Mouse (Mus musculus) embryonic facial prominence, embryonic 15.5 days (tissue): ENCODE results near the gene Tbx15. TPM values are rescaled to one million over a fixed set of nuclear protein-coding genes. Genes with fewer than 3 reads are reported as not detected.
A peak's percentile ranks its signal among the peaks of the same experiment; 100 is the strongest.
"Not testable (repeated sequence)": the region's sequence is repeated elsewhere in the genome, so short reads cannot be mapped to it uniquely, and the experiment has no call there.

Experiments used
- ATAC-seq: fragments of 200-750 bp; cut with Nextera tagmentation; 2 replicates; pipeline ENCODE4 v1.8.0; 2017; ENCODE audit warnings: low read depth, moderate TSS enrichment; ENCODE audit not compliant: insufficient number of reproducible peaks, low FRiP score, low TSS enrichment
- H3K27ac ChIP-seq: fragments of 300-500 bp; sonication (generic); replicated peaks from 2 replicates; pipeline ENCODE4 v1.5.1; 2015; ENCODE audit warnings: mild to moderate bottlenecking, inconsistent platforms
- H3K27me3 ChIP-seq: fragments of 300-500 bp; sonication (generic); 2 replicates; pipeline ENCODE4 v1.6.1; 2015; ENCODE audit warnings: inconsistent platforms
- H3K36me3 ChIP-seq: fragments of 300-500 bp; sonication (generic); 2 replicates; pipeline ENCODE4 v1.6.1; 2015; ENCODE audit warnings: mild to moderate bottlenecking, inconsistent platforms
- H3K4me1 ChIP-seq: fragments of 300-500 bp; sonication (generic); 2 replicates; pipeline ENCODE4 v1.6.1; 2015; ENCODE audit warnings: inconsistent platforms
- H3K4me2 ChIP-seq: fragments of 300-500 bp; sonication (generic); replicated peaks from 2 replicates; pipeline ENCODE4 v1.6.1; 2015; ENCODE audit warnings: mild to moderate bottlenecking, inconsistent platforms
- H3K4me3 ChIP-seq: fragments of 300-500 bp; sonication (generic); replicated peaks from 2 replicates; pipeline ENCODE4 v1.5.1; 2015; ENCODE audit warnings: mild to moderate bottlenecking, inconsistent platforms
- H3K9ac ChIP-seq: fragments of 300-500 bp; sonication (generic); 2 replicates; pipeline ENCODE4 v1.6.1; 2015; ENCODE audit warnings: inconsistent platforms
- H3K9me3 ChIP-seq: fragments of 300-500 bp; sonication (generic); replicated peaks from 2 replicates; pipeline ENCODE4 v1.6.1; 2016; ENCODE audit warnings: inconsistent platforms
- WGBS: fragments of 180-500 bp; shearing (Covaris S2); methylation state at CpG from one replicate; pipeline ENCODE4 v1.1.7; 2015; 5-methylcytosine and 5-hydroxymethylcytosine counted together
- polyA plus RNA-seq: library from polyadenylated mRNA; unstranded; fragments of >200 nt; fragmentation: Nextera tagmentation; extraction: Ambion mirVana; gene quantifications from 2 replicates; pipeline ENCODE4 v1.2.1, GENCODE M21; 2015

Tbx15 gene
- polyA plus RNA-seq, 1 experiment from 2014 or later, result 25.9 TPM

DNA sequence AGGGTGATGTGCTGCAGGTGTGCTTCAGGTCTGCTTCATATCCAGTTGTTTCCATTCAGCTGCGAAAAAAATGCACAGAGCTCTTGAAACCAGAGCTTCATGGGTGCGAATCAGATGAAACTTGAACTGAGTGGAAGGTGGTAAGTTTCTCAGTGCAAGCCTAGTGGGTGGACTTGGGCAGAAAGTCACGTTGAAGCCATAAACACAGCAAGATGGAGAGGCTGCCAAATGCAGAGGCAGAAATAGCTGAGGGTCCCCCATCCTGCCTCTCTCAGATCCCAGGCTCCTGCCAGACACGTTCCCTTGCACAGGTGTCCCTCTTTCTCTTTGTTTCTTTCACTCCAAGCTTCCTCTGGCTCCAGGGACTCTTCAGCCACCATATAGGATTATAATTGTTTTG, 41.3 kb downstream of the Tbx15 start:
- ATAC-seq, result no peak
- H3K27ac ChIP-seq, result no peak overlapping the region
- H3K36me3 ChIP-seq, result no peaks in the 10 kb centered on the region
- H3K9ac ChIP-seq, result no peak overlapping the region
- no peaks in the 10 kb centered on the region for H3K9me3 ChIP-seq
- H3K4me1 ChIP-seq, result no peaks in the 10 kb centered on the region
- WGBS, result 56% methylated on average over 4 of the region's 4 CpGs
- H3K4me3 ChIP-seq, result no peak overlapping the region
- H3K4me2 ChIP-seq, result no peak overlapping the region
- H3K27me3 ChIP-seq, result no peaks in the 10 kb centered on the region

DNA sequence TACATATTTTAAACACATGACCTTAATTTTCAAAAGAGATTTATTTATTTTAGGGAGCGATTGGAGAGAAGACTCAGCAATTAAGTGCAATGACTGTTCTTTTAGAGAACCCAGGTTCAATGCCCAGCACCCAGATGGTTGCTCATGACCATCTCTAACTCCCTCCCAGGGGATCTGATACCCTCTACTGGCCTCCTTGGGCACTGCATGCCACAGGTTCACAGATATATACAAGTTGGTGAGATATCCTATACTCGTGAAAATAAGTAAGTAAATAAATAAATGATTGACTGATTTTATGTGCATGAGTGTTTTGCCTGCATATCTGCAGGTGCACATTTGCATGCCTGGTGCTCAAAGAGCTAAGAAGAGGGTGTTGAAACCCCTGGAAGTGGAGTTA, 48.1 kb downstream of the Tbx15 start:
- H3K9ac ChIP-seq, result no peak overlapping the region
- H3K9me3 ChIP-seq, result no peaks in the 10 kb centered on the region
- no peak for ATAC-seq
- H3K27me3 ChIP-seq, result no peaks in the 10 kb centered on the region
- WGBS, result 47% methylated on average over 2 of the region's 2 CpGs
- no peaks in the 10 kb centered on the region for H3K36me3 ChIP-seq
- H3K4me1 ChIP-seq, result peaks cover 18% of the 10 kb centered on the region
- H3K4me3 ChIP-seq, result no peak overlapping the region
- H3K4me2 ChIP-seq, result no peak overlapping the region
- H3K27ac ChIP-seq, result no peak overlapping the region

DNA sequence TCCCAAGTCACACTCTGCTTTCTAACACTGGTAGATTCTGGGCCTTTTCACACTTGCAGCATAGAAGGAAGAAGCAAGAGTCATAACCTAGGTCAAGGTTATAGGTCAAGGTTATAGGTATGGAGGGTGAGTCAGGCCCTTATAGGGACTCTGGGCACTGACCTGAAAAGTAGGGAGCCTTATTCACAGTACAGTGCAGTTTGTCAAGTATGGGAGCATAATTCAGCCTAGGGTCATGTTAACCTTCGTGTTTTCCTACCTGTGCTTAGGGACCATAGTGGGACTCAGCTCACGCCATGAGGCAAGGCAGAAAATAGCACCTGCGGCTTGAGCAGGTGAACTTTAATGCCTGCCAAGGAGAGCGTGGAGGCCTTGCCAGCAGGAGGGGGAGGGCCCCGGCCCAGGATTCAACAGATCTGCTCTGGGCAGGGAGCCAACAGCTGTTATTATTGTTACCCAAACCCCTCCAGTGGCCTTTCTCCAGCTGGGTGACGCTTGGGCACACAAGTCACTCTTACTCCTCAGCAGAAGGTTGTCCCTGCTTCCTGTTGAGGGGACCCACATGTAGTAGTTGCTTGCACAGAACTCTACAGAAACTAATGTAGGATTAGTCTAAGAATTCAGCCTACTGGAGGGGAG, 50.0 kb downstream of the Tbx15 start:
- Histone ChIP-seq H3K9ac (no peak overlapping the region), H3K36me3 (no peaks in the 10 kb centered on the region), H3K4me2 (no peak overlapping the region), H3K27me3 (no peaks in the 10 kb centered on the region), H3K4me1 (peaks cover 18% of the 10 kb centered on the region), H3K4me3 (no peak overlapping the region), H3K27ac (no peak overlapping the region), H3K9me3 (no peaks in the 10 kb centered on the region)
- 17% methylated on average over 6 of the region's 6 CpGs for WGBS
- ATAC-seq, result peak; percentile 69; the same call in 1 of the 2 replicates

DNA sequence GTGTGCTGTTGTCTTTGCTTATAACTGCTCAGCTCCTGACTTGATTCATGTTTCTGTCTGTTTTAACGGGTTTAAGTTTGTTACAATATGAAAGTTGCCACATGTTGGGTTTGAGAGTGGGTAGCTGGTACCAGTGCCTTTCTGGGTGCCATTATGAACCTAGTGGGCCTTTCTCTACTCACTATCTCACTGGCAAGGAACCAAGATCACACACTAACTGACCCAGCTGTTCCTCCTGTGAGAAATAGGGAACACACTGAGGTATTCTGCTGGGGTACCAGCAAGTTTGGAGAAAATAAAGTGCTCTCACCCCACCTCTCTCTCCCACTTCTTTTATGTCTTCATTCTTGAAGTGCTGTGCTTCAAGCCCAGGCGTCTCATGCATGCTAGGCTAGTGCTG, 50.7 kb downstream of the Tbx15 start:
- Histone ChIP-seq H3K9me3 (no peaks in the 10 kb centered on the region), H3K27me3 (no peaks in the 10 kb centered on the region), H3K4me1 (peaks cover 18% of the 10 kb centered on the region), H3K9ac (no peak overlapping the region), H3K36me3 (no peaks in the 10 kb centered on the region), H3K4me3 (no peak overlapping the region), H3K27ac (no peak overlapping the region), H3K4me2 (no peak overlapping the region)
- WGBS, result 75% methylated on average over 2 of the region's 2 CpGs
- ATAC-seq, result no peak

DNA sequence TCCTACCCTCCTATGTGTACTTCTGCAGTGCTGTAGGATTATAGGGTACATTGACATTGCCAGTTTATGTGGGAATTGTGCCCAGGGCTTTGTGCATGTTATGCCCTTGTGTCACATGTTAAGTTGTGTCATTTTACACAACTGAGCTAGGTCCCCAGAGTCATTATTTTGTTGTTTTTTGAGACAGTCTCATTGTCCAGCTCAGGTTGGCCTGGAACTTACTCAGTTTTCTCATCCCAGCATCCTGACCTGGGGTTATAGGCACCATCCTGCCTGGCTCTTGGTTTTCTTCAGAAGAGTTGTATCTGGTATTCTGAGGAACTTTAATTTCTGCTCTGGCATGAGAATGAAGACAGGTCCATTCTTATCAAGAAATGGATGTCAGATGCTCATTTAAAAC, 51.2 kb downstream of the Tbx15 start:
- Histone ChIP-seq H3K4me1 (peaks cover 18% of the 10 kb centered on the region), H3K4me3 (no peak overlapping the region), H3K36me3 (no peaks in the 10 kb centered on the region), H3K9me3 (no peaks in the 10 kb centered on the region), H3K27me3 (no peaks in the 10 kb centered on the region), H3K4me2 (no peak overlapping the region), H3K9ac (no peak overlapping the region), H3K27ac (no peak overlapping the region)
- no peak for ATAC-seq

DNA sequence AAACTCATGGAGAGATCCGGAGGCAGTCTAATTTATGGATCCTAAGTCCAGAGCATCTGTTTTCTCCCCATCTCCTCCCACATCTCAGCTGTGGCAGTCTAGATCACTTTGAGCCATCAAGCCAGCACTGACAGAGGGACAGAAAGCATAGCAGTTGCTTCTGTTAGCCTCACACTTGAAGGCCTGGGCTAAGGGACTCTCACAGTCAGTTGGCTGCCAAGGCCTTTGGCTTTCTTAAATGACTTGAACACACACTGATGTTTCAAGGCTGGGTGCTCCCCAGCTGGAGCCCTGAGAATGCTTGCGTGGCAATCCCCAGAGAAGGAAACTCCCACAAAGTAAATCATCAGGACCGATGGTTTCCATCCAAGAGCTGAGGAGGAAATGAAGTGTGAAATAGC, 52.4 kb downstream of the Tbx15 start:
- Histone ChIP-seq H3K9me3 (no peaks in the 10 kb centered on the region), H3K4me1 (peaks cover 18% of the 10 kb centered on the region), H3K4me2 (no peak overlapping the region), H3K36me3 (no peaks in the 10 kb centered on the region), H3K9ac (no peak overlapping the region), H3K27me3 (no peaks in the 10 kb centered on the region), H3K27ac (no peak overlapping the region), H3K4me3 (no peak overlapping the region)
- ATAC-seq, result no peak
- 67% methylated on average over 3 of the region's 3 CpGs for WGBS

DNA sequence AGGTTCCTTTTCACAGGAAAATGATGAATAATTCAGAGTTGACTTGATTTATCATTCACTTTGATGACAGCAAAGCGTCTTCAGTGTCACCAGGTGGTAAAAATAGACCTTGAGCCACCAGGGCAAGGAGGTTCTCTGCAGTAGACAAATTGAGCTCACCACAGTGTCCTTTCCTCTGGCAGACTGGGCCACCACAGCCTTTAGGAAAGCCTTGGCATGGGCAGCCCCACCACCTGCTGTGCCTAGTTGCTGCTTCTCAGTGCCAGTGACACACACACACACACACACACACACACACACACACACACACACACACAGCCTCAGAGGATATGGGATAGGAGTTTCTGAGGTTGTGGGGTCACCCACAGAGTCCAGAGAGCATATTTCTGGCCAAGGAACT, 54.0 kb downstream of the Tbx15 start:
- WGBS, result 67% methylated on average over 1 of the region's 1 CpGs
- not testable (repeated sequence) for ATAC-seq

DNA sequence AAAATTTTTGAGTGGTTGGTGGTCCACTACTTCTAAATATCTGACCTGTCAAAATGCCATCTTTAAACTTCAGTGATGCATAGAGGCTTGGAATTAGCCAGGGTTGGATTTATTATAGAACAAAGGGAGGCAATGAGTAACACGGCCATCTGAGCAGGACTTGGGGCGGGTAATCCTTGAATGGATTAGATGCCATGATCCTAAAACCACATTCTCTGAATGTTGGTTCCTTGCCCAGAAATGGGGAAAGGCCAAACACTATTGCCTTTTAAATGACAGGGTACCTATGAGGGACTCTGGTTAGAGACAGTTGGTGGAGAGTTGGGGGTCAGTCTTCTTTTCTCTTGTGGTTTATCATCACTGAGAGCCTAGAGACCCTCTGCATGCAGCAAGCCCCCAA, 55.1 kb downstream of the Tbx15 start:
- WGBS, result 34% methylated on average over 2 of the region's 2 CpGs
- Histone ChIP-seq H3K4me1 (peaks cover 9% of the 10 kb centered on the region), H3K4me2 (no peak overlapping the region), H3K27ac (no peak overlapping the region), H3K4me3 (no peak overlapping the region), H3K9ac (no peak overlapping the region), H3K36me3 (no peaks in the 10 kb centered on the region), H3K9me3 (no peaks in the 10 kb centered on the region), H3K27me3 (no peaks in the 10 kb centered on the region)
- ATAC-seq, result no peak

More for the DNA sequence above, 54.0 kb downstream of the Tbx15 start:
- H3K4me2 ChIP-seq, H3K4me3 ChIP-seq, H3K9me3 ChIP-seq, H3K36me3 ChIP-seq, H3K27ac ChIP-seq, H3K9ac ChIP-seq, H3K27me3 ChIP-seq: not testable (repeated sequence)
- peaks cover 18% of the 10 kb centered on the region for H3K4me1 ChIP-seq

DNA sequence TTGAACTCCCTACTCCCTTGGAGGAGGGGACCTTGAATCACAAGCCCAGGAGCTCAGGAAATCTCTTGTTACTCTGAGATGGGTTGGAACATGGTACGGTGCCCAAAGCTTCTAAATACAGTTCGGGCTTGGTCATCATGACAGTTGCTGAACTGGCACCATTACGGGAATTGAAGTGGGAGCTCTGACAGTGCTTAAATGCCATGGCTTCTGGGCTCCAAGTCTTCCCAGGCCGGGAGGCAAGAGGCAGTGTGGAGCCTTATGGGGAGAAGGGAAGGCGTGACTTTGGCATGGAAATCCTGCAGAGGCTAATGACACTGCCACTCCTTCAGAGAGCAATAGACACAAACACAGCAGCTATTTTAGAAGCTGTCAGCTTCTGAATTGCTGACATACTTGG, 56.0 kb downstream of the Tbx15 start:
- Histone ChIP-seq H3K9me3 (no peaks in the 10 kb centered on the region), H3K27ac (no peak overlapping the region), H3K4me3 (no peak overlapping the region), H3K4me1 (0 out of 2 replicates have a peak, but pooled peaks cover 7% of the 10 kb centered on the region), H3K9ac (no peak overlapping the region), H3K27me3 (no peaks in the 10 kb centered on the region), H3K36me3 (no peaks in the 10 kb centered on the region), H3K4me2 (no peak overlapping the region)
- 81% methylated on average over 5 of the region's 5 CpGs for WGBS
- ATAC-seq, result no peak

DNA sequence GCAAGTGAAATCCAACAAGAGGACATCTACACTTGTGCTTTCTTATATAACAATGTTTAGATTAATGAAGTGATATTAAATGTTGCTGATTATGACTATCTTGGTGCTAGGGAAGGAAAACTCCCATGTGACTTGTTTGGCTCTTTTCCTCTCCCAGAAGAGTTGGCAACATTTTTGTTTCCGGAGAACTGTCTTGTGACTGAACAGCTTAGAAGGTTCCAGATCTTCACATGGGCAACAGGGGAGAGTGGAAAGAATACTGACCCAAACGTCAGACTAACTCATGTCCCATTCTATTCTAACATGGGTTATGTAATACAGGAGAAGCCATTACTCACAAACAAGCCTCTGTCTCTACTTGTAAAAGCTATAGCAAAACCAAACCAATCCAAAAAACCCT, 60.7 kb downstream of the Tbx15 start:
- no peaks in the 10 kb centered on the region for H3K36me3 ChIP-seq
- no peaks in the 10 kb centered on the region for H3K27me3 ChIP-seq
- H3K9ac ChIP-seq, result no peak overlapping the region
- ATAC-seq, result no peak
- no peak overlapping the region for H3K27ac ChIP-seq
- no peak overlapping the region for H3K4me2 ChIP-seq
- no peak overlapping the region for H3K4me3 ChIP-seq
- no peaks in the 10 kb centered on the region for H3K4me1 ChIP-seq
- 73% methylated on average over 2 of the region's 2 CpGs for WGBS
- H3K9me3 ChIP-seq, result no peaks in the 10 kb centered on the region

DNA sequence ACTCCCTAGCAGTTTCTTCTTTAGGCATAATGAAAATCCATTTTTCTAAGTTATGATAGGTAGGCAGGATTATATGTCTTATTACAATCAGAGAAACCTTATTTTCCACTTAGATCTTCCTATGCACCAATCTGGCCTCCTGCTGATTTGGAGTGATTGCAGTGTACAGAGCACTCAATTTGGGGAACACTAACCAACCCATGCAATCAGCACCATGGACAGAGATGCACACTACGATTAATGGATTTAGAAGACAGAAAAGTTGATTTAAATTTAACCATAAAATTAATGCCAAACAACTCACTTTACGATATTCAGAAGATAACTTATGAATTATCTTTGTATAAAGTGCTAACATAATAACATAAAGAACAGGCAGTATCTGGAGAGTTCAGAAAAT, 70.7 kb downstream of the Tbx15 start:
- ATAC-seq, result no peak
- WGBS, result 31% methylated on average over 2 of the region's 2 CpGs
- H3K9ac ChIP-seq, result no peak overlapping the region
- no peaks in the 10 kb centered on the region for H3K36me3 ChIP-seq
- H3K27ac ChIP-seq, result no peak overlapping the region
- H3K4me2 ChIP-seq, result no peak overlapping the region
- H3K4me3 ChIP-seq, result no peak overlapping the region
- no peaks in the 10 kb centered on the region for H3K4me1 ChIP-seq
- H3K27me3 ChIP-seq, result no peaks in the 10 kb centered on the region
- H3K9me3 ChIP-seq, result no peaks in the 10 kb centered on the region

DNA sequence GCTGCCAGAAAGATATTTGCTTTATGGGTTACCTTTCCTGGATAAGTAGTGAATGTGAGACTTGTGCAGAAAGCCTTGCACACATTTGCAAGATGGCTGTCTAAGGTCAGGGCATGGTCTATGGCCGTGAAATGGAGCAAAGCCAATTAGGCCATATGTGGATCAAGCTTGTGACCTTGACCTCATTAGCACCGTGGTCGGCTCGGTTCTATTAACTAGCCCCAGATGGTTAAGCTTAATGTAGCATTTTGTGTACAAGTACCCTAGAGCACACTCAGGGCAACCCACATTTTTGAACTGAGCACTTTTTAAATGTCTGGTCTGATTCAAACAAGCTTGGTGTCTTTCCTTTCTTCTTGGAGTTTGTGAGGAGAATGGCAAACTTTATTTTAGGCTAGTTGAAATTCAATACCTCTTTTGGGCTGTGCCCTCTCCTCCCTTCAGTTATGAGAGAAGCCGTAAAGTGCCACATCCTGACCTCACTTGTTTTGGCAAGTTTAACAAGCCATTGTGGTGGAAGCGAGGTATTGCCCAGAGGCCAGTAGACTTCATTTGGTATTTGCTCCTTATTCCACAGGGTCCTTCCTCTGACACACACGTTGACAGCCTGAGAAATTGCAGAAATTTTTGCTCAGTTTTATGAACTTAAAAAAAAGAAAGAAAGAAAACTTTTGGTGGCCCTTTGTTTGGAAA, 71.9 kb downstream of the Tbx15 start:
- ATAC-seq, result no peak
- Histone ChIP-seq H3K27me3 (no peaks in the 10 kb centered on the region), H3K36me3 (peaks cover 10% of the 10 kb centered on the region)

More for the DNA sequence above, 71.9 kb downstream of the Tbx15 start:
- Histone ChIP-seq H3K4me1 (no peaks in the 10 kb centered on the region), H3K9ac (no peak overlapping the region), H3K4me2 (no peak overlapping the region), H3K9me3 (no peaks in the 10 kb centered on the region), H3K4me3 (no peak overlapping the region), H3K27ac (no peak overlapping the region)
- WGBS, result 20% methylated on average over 7 of the region's 7 CpGs
